Mouse (Mus musculus): ENCODE data around the gene Cfdp1. TPM values are rescaled to one million over a fixed set of nuclear protein-coding genes. Genes with fewer than 3 reads are reported as not detected.

Gene Cfdp1
- total RNA-seq, 2 experiments from 2014 or later: 76.3 to 81.2 TPM

GRCm38 (mm10) chr8:111832983-111833382, 21.1 kb downstream of the Cfdp1 start:
- TF ChIP-seq CTCF (conservative IDR thresholded peaks at IDR 0.05): no peak
- no peak overlapping the region for H3K4me3 ChIP-seq
- H3K27ac ChIP-seq: no peak overlapping the region
- DNase-seq (ENCODE audit: low spot score in 2 of 2): no peak

GRCm38 (mm10) chr8:111831996-111832395, 22.1 kb downstream of the Cfdp1 start:
- no peak for TF ChIP-seq CTCF (conservative IDR thresholded peaks at IDR 0.05)
- H3K4me3 ChIP-seq: no peak overlapping the region
- DNase-seq (ENCODE audit: low spot score in 2 of 2): no peak
- H3K27ac ChIP-seq: no peak overlapping the region

GRCm38 (mm10) chr8:111828595-111828994, 25.5 kb downstream of the Cfdp1 start:
- no peak for DNase-seq (ENCODE audit: low spot score in 2 of 2)
- TF ChIP-seq CTCF (conservative IDR thresholded peaks at IDR 0.05): no peak
- no peak overlapping the region for H3K4me3 ChIP-seq
- peak overlapping the region; percentile 44 for H3K27ac ChIP-seq

GRCm38 (mm10) chr8:111825219-111825618, 28.9 kb downstream of the Cfdp1 start:
- DNase-seq (ENCODE audit: low spot score in 2 of 2): no peak
- Histone ChIP-seq H3K4me3 (no peak overlapping the region), H3K27ac (no peak overlapping the region)
- TF ChIP-seq CTCF (conservative IDR thresholded peaks at IDR 0.05): peak; percentile 74

GRCm38 (mm10) chr8:111824334-111824733, 29.8 kb downstream of the Cfdp1 start:
- no peak for DNase-seq (ENCODE audit: low spot score in 2 of 2)
- Histone ChIP-seq H3K4me3 (no peak overlapping the region), H3K27ac (no peak overlapping the region)
- peak; percentile 65 for TF ChIP-seq CTCF (conservative IDR thresholded peaks at IDR 0.05)

GRCm38 (mm10) chr8:111821199-111821598, 32.9 kb downstream of the Cfdp1 start:
- no peak for DNase-seq (ENCODE audit: low spot score in 2 of 2)
- no peak overlapping the region for H3K4me3 ChIP-seq
- no peak for TF ChIP-seq CTCF (conservative IDR thresholded peaks at IDR 0.05)
- H3K27ac ChIP-seq: no peak overlapping the region

GRCm38 (mm10) chr8:111820691-111821090, 33.4 kb downstream of the Cfdp1 start:
- no peak for DNase-seq (ENCODE audit: low spot score in 2 of 2)
- no peak overlapping the region for H3K4me3 ChIP-seq
- no peak for TF ChIP-seq CTCF (conservative IDR thresholded peaks at IDR 0.05)
- H3K27ac ChIP-seq: no peak overlapping the region

- DNase-seq (ENCODE audit: low spot score in 2 of 2): no peak
- H3K4me3 ChIP-seq: no peak overlapping the region
- TF ChIP-seq CTCF (conservative IDR thresholded peaks at IDR 0.05): no peak
- H3K27ac ChIP-seq: no peak overlapping the region
Measured at GRCm38 (mm10) chr8:111820018-111820417, 34.1 kb downstream of the Cfdp1 start.

- no peak for DNase-seq (ENCODE audit: low spot score in 2 of 2)
- no peak for TF ChIP-seq CTCF (conservative IDR thresholded peaks at IDR 0.05)
- Histone ChIP-seq H3K27ac (no peak overlapping the region), H3K4me3 (no peak overlapping the region)
Measured at GRCm38 (mm10) chr8:111818556-111818955, 35.5 kb downstream of the Cfdp1 start.

- DNase-seq (ENCODE audit: low spot score in 2 of 2): no peak
- Histone ChIP-seq H3K4me3 (no peak overlapping the region), H3K27ac (no peak overlapping the region)
- no peak for TF ChIP-seq CTCF (conservative IDR thresholded peaks at IDR 0.05)
Measured at GRCm38 (mm10) chr8:111815078-111815477, 39.0 kb downstream of the Cfdp1 start.

- no peak for TF ChIP-seq CTCF (conservative IDR thresholded peaks at IDR 0.05)
- Histone ChIP-seq H3K4me3 (no peak overlapping the region), H3K27ac (no peak overlapping the region)
- no peak for DNase-seq (ENCODE audit: low spot score in 2 of 2)
Measured at GRCm38 (mm10) chr8:111813818-111814217, 40.3 kb downstream of the Cfdp1 start.

- H3K4me3 ChIP-seq: no peak overlapping the region
- H3K27ac ChIP-seq: 0 out of 2 replicates have a peak overlapping the region, but pooled peaks have one; percentile 23
- TF ChIP-seq CTCF (conservative IDR thresholded peaks at IDR 0.05): peak; percentile 85
- DNase-seq (ENCODE audit: low spot score in 2 of 2): no peak
Measured at GRCm38 (mm10) chr8:111812835-111813234, 41.3 kb downstream of the Cfdp1 start.

- Histone ChIP-seq H3K4me3 (no peak overlapping the region), H3K27ac (0 out of 2 replicates have a peak overlapping the region, but pooled peaks have one; percentile 23)
- no peak for TF ChIP-seq CTCF (conservative IDR thresholded peaks at IDR 0.05)
- no peak for DNase-seq (ENCODE audit: low spot score in 2 of 2)
Measured at GRCm38 (mm10) chr8:111810656-111811336, 43.3 kb downstream of the Cfdp1 start.

GRCm38 (mm10) chr8:111808891-111809622, 45.0 kb downstream of the Cfdp1 start:
- no peak overlapping the region for H3K4me3 ChIP-seq
- DNase-seq (ENCODE audit: low spot score in 2 of 2): peak; percentile 25 to 47
- no peak for TF ChIP-seq CTCF (conservative IDR thresholded peaks at IDR 0.05)
- peak overlapping the region; percentile 73 for H3K27ac ChIP-seq
